Mouse (Mus musculus) liver, adult 2 months (tissue): ENCODE results near the gene Rtraf.

Source experiments
- CTCF ChIP-seq: fragments of 200-500 bp; IDR thresholded peaks from 2 replicates; pipeline ENCODE4 v1.5.1; 2011; ENCODE audit warnings: low read depth, low read length, control low read depth
- POLR2A ChIP-seq: fragments of 200-500 bp; IDR thresholded peaks from 2 replicates; pipeline ENCODE4 v1.6.1; 2011; ENCODE audit warnings: low read length, control low read depth; ENCODE audit not compliant: insufficient read depth; ENCODE audit errors: extremely low read depth

GRCm38 (mm10) chr14:19836289-19836688, 12.7 kb upstream of the Rtraf start:
- no peak for TF ChIP-seq CTCF
- no peak for TF ChIP-seq POLR2A
